Mouse (Mus musculus) liver, embryonic 16.5 days (tissue): ENCODE data around the gene Syce1. TPM values are rescaled to one million over a fixed set of nuclear protein-coding genes. Genes with fewer than 3 reads are reported as not detected.

ENCODE experiments used
- ATAC-seq: fragments of 200-750 bp; cut with Nextera tagmentation; 2 replicates; pipeline ENCODE4 v1.8.0; 2017; ENCODE audit warnings: low read depth, mild to moderate bottlenecking, moderate number of reproducible peaks, moderate library complexity
- H3K27ac ChIP-seq: fragments of 300-500 bp; sonication (generic); 2 replicates; pipeline ENCODE4 v1.5.1; 2014; ENCODE audit warnings: mild to moderate bottlenecking, low read length
- H3K27me3 ChIP-seq: fragments of 300-500 bp; sonication (generic); 2 replicates; pipeline ENCODE4 v1.6.1; 2014; ENCODE audit warnings: low read depth, low read length, mixed read lengths; ENCODE audit not compliant: control insufficient read depth, insufficient read depth
- H3K36me3 ChIP-seq: fragments of 300-500 bp; sonication (generic); 2 replicates; pipeline ENCODE4 v1.6.1; 2014; ENCODE audit warnings: mild to moderate bottlenecking; ENCODE audit not compliant: control insufficient read depth, insufficient read depth
- H3K4me1 ChIP-seq: fragments of 300-500 bp; sonication (generic); 2 replicates; pipeline ENCODE4 v1.6.1; 2014; ENCODE audit warnings: low read depth, low read length, mixed read lengths; ENCODE audit not compliant: control insufficient read depth
- H3K4me2 ChIP-seq: fragments of 300-500 bp; sonication (generic); 2 replicates; pipeline ENCODE4 v1.6.1; 2014; ENCODE audit warnings: low read depth, low read length, mixed read lengths
- H3K4me3 ChIP-seq: fragments of 300-500 bp; sonication (generic); 2 replicates; pipeline ENCODE4 v1.5.1; 2014; ENCODE audit warnings: low read depth, mild to moderate bottlenecking, low read length
- H3K9ac ChIP-seq: fragments of 300-500 bp; sonication (generic); 2 replicates; pipeline ENCODE4 v1.6.1; 2014; ENCODE audit warnings: low read depth, low read length
- H3K9me3 ChIP-seq: fragments of 300-500 bp; sonication (generic); replicated peaks from 2 replicates; pipeline ENCODE4 v1.6.1; 2016; ENCODE audit warnings: low read length; ENCODE audit not compliant: control insufficient read depth
- WGBS: fragments of 180-500 bp; shearing (Covaris S2); extraction: QIAGEN DNeasy Blood & Tissue Kit; methylation state at CpG from one replicate; pipeline ENCODE4 v1.1.7; 2014; ENCODE audit not compliant: insufficient replicate concordance; 5-methylcytosine and 5-hydroxymethylcytosine counted together
- polyA plus RNA-seq: library from polyadenylated mRNA; unstranded; fragments of >200 nt; fragmentation: Nextera tagmentation; extraction: Ambion mirVana; gene quantifications from 2 replicates; pipeline ENCODE4 v1.2.1, GENCODE M21; 2015

Syce1 gene
- polyA plus RNA-seq = 0.07 and 0.14 TPM in 2 replicates

GRCm38 (mm10) chr7:140787406-140788052 lies at the start of gene Syce1:
Gene Syce1 (minus strand): TSS chr7:140787852.
- ATAC-seq = no peak
- Histone ChIP-seq H3K27ac (no peak within 1 kb of the TSS), H3K4me1 (no peaks in the 10 kb centered on the region), H3K9ac (no peak within 1 kb of the TSS), H3K36me3 (no peaks in the 10 kb centered on the region), H3K4me2 (no peak within 1 kb of the TSS), H3K4me3 (no peak within 1 kb of the TSS), H3K9me3 (no peaks in the 10 kb centered on the region), H3K27me3 (no peaks in the 10 kb centered on the region)
- WGBS = 75% methylated on average over 33 of the region's 33 CpGs

GRCm38 (mm10) chr7:140836243-140837115 lies 48.8 kb upstream of the Syce1 start:
- H3K9me3 ChIP-seq = no peaks in the 10 kb centered on the region
- H3K36me3 ChIP-seq = no peaks in the 10 kb centered on the region
- 71% methylated on average over 9 of the region's 9 CpGs for WGBS
- no peak overlapping the region for H3K4me2 ChIP-seq
- no peak overlapping the region for H3K27ac ChIP-seq
- H3K9ac ChIP-seq = no peak overlapping the region
- no peak overlapping the region for H3K4me3 ChIP-seq
- no peaks in the 10 kb centered on the region; the same call in 1 of the 2 replicates for H3K4me1 ChIP-seq
- H3K27me3 ChIP-seq = no peaks in the 10 kb centered on the region
- ATAC-seq = no peak

- WGBS = 56% methylated on average over 2 of the region's 2 CpGs
- H3K4me2 ChIP-seq = peak overlapping the region; percentile 23; the same call in 1 of the 2 replicates
- H3K27me3 ChIP-seq = no peaks in the 10 kb centered on the region
- no peaks in the 10 kb centered on the region; the same call in 1 of the 2 replicates for H3K4me1 ChIP-seq
- no peaks in the 10 kb centered on the region for H3K9me3 ChIP-seq
- H3K27ac ChIP-seq = peak overlapping the region; percentile 2; the same call in 1 of the 2 replicates
- no peaks in the 10 kb centered on the region for H3K36me3 ChIP-seq
- peak; percentile 51 for ATAC-seq
- H3K4me3 ChIP-seq = peak overlapping the region; percentile 15; the same call in 1 of the 2 replicates
- H3K9ac ChIP-seq = peak overlapping the region; percentile 19; the same call in 1 of the 2 replicates
Measured at GRCm38 (mm10) chr7:140835758-140836087, 48.1 kb upstream of the Syce1 start.

- Histone ChIP-seq H3K4me3 (peak within 1 kb of the TSS; percentile 15), H3K27me3 (no peaks in the 10 kb centered on the region), H3K4me1 (no peaks in the 10 kb centered on the region; the same call in 1 of the 2 replicates), H3K9ac (peak within 1 kb of the TSS; percentile 19; the same call in 1 of the 2 replicates), H3K36me3 (no peaks in the 10 kb centered on the region), H3K9me3 (no peaks in the 10 kb centered on the region), H3K4me2 (peak within 1 kb of the TSS; percentile 23; the same call in 1 of the 2 replicates), H3K27ac (peak within 1 kb of the TSS; percentile 2; the same call in 1 of the 2 replicates)
- WGBS = 43% methylated on average over 20 of the region's 20 CpGs
- ATAC-seq = peak; percentile 62
Measured at GRCm38 (mm10) chr7:140834968-140835757, 47.5 kb upstream of the Syce1 start, which contains the start of gene Urah. Gene Urah (plus strand): TSS chr7:140835018.

GRCm38 (mm10) chr7:140833341-140833740 lies 45.7 kb upstream of the Syce1 start:
- H3K9ac ChIP-seq = no peak overlapping the region
- 61% methylated on average over 4 of the region's 4 CpGs for WGBS
- no peak overlapping the region for H3K4me2 ChIP-seq
- H3K4me3 ChIP-seq = no peak overlapping the region
- ATAC-seq = no peak
- no peaks in the 10 kb centered on the region for H3K27me3 ChIP-seq
- no peaks in the 10 kb centered on the region for H3K36me3 ChIP-seq
- H3K9me3 ChIP-seq = no peaks in the 10 kb centered on the region
- H3K27ac ChIP-seq = no peak overlapping the region
- no peaks in the 10 kb centered on the region; the same call in 1 of the 2 replicates for H3K4me1 ChIP-seq

GRCm38 (mm10) chr7:140831447-140831846 lies 43.8 kb upstream of the Syce1 start:
- H3K4me3 ChIP-seq = no peak overlapping the region
- no peaks in the 10 kb centered on the region; the same call in 1 of the 2 replicates for H3K4me1 ChIP-seq
- H3K9me3 ChIP-seq = no peaks in the 10 kb centered on the region
- H3K27ac ChIP-seq = no peak overlapping the region
- 48% methylated on average over 6 of the region's 6 CpGs for WGBS
- no peak overlapping the region for H3K4me2 ChIP-seq
- no peaks in the 10 kb centered on the region for H3K36me3 ChIP-seq
- no peaks in the 10 kb centered on the region for H3K27me3 ChIP-seq
- H3K9ac ChIP-seq = no peak overlapping the region
- ATAC-seq = no peak

GRCm38 (mm10) chr7:140828171-140828881 lies 40.7 kb upstream of the Syce1 start:
- 0 out of 2 replicates have a peak overlapping the region, but pooled peaks have one; percentile 12 for H3K4me2 ChIP-seq
- H3K9me3 ChIP-seq = no peaks in the 10 kb centered on the region
- H3K27me3 ChIP-seq = no peaks in the 10 kb centered on the region
- no peak overlapping the region for H3K27ac ChIP-seq
- no peak overlapping the region for H3K4me3 ChIP-seq
- H3K4me1 ChIP-seq = no peaks in the 10 kb centered on the region
- peak; percentile 48; the same call in 1 of the 2 replicates for ATAC-seq
- WGBS = 25% methylated on average over 8 of the region's 8 CpGs
- H3K9ac ChIP-seq = no peak overlapping the region
- no peaks in the 10 kb centered on the region for H3K36me3 ChIP-seq

- H3K9me3 ChIP-seq = no peaks in the 10 kb centered on the region
Measured at GRCm38 (mm10) chr7:140822731-140823130, 35.1 kb upstream of the Syce1 start.

More at GRCm38 (mm10) chr7:140822731-140823130, 35.1 kb upstream of the Syce1 start:
- Histone ChIP-seq H3K4me2 (no peak overlapping the region), H3K36me3 (no peaks in the 10 kb centered on the region), H3K9ac (no peak overlapping the region), H3K27me3 (no peaks in the 10 kb centered on the region), H3K4me3 (no peak overlapping the region), H3K27ac (no peak overlapping the region), H3K4me1 (no peaks in the 10 kb centered on the region; the same call in 1 of the 2 replicates)
- no peak for ATAC-seq
- 68% methylated on average over 4 of the region's 4 CpGs for WGBS
